Mouse (Mus musculus): ENCODE measurements at regions not wholly inside any gene's neighbourhood (a gene's known extent, or its start where the extent isn't known, plus 50 kb on each side); places are given as distances from the start of the nearest gene placed in this dataset.

GRCm38 (mm10) chr17:7467638-7468037, 82.4 kb upstream of the Unc93a2 start:
- no peak for DNase-seq

- DNase-seq: no peak
Observed at GRCm38 (mm10) chr17:7464901-7465300, 79.6 kb upstream of the Unc93a2 start.

- no peak for DNase-seq
Observed at GRCm38 (mm10) chr17:7461164-7461563, 75.9 kb upstream of the Unc93a2 start.

GRCm38 (mm10) chr17:7456939-7457338, 71.7 kb upstream of the Unc93a2 start:
- no peak for DNase-seq

GRCm38 (mm10) chr17:7443822-7444221, 58.6 kb upstream of the Unc93a2 start:
- peak; percentile 15 to 65 for DNase-seq

- no peak for DNase-seq
Observed at GRCm38 (mm10) chr17:7435075-7435474, 49.8 kb upstream of the Unc93a2 start.
